Mouse (Mus musculus) midbrain, postnatal 0 days (tissue): ENCODE measurements around the gene Clk2. TPM values are rescaled to one million over a fixed set of nuclear protein-coding genes. Genes with fewer than 3 reads are reported as not detected.

Experiments used
- ATAC-seq: fragments of 200-750 bp; cut with Nextera tagmentation; 2 replicates; pipeline ENCODE4 v1.8.0; 2017; ENCODE audit warnings: moderate number of reproducible peaks, mild to moderate bottlenecking, moderate TSS enrichment, moderate library complexity; ENCODE audit not compliant: low FRiP score
- DNase-seq: peaks from one replicate; pipeline ENCODE4 v3.0.0-alpha.2; 2015; ENCODE audit warnings: low spot score
- H3K27ac ChIP-seq: fragments of 300-500 bp; sonication (generic); 2 replicates; pipeline ENCODE4 v1.5.1; 2014; ENCODE audit warnings: low read depth, mild to moderate bottlenecking, low read length, mixed read lengths
- H3K27me3 ChIP-seq: fragments of 300-500 bp; sonication (generic); 2 replicates; pipeline ENCODE4 v1.6.1; 2014; ENCODE audit warnings: low read length, control low read depth, mixed read lengths; ENCODE audit not compliant: insufficient read depth
- H3K36me3 ChIP-seq: fragments of 300-500 bp; sonication (generic); 2 replicates; pipeline ENCODE4 v1.6.1; 2014; ENCODE audit warnings: low read length, control low read depth, mixed read lengths; ENCODE audit not compliant: insufficient read depth
- H3K4me1 ChIP-seq: fragments of 300-500 bp; sonication (generic); 2 replicates; pipeline ENCODE4 v1.6.1; 2014; ENCODE audit warnings: mild to moderate bottlenecking, control low read depth, antibody characterized with exemption, low read length, mixed read lengths; ENCODE audit not compliant: insufficient read depth
- H3K4me2 ChIP-seq: fragments of 300-500 bp; sonication (generic); 2 replicates; pipeline ENCODE4 v1.6.1; 2014; ENCODE audit warnings: low read depth, mild to moderate bottlenecking, low read length, mixed read lengths; ENCODE audit not compliant: poor library complexity, severe bottlenecking
- H3K4me3 ChIP-seq: fragments of 300-500 bp; sonication (generic); 2 replicates; pipeline ENCODE4 v1.5.1; 2014; ENCODE audit warnings: low read depth, mild to moderate bottlenecking, low read length, moderate library complexity
- H3K9ac ChIP-seq: fragments of 300-500 bp; sonication (generic); replicated peaks from 2 replicates; pipeline ENCODE4 v1.6.1; 2014; ENCODE audit warnings: mild to moderate bottlenecking, low read length, moderate library complexity, mixed read lengths; ENCODE audit not compliant: poor library complexity, severe bottlenecking
- H3K9me3 ChIP-seq: fragments of 300-500 bp; sonication (generic); 2 replicates; pipeline ENCODE4 v1.6.1; 2016; ENCODE audit warnings: low read length, control low read depth
- CTCF ChIP-seq: IDR thresholded peaks from 2 replicates; pipeline ENCODE4 v1.5.1; 2016; ENCODE audit warnings: antibody characterized with exemption, mild to moderate bottlenecking
- WGBS: fragments of 180-500 bp; shearing (Covaris S2); extraction: QIAGEN DNeasy Blood & Tissue Kit; methylation state at CpG from one replicate; pipeline ENCODE4 v1.1.7; 2014; 5-methylcytosine and 5-hydroxymethylcytosine counted together
- polyA plus RNA-seq: library from polyadenylated mRNA; unstranded; fragments of >200 nt; fragmentation: Nextera tagmentation; extraction: Ambion mirVana; gene quantifications from 2 replicates; pipeline ENCODE4 v1.2.1, GENCODE M21; 2015
- total RNA-seq: library from RNA; depleted of rRNA; stranded (reverse); fragments of >200 nt; gene quantifications from 2 replicates; pipeline ENCODE4 v1.2.3, GENCODE M21; 2014

Gene Clk2
- total and polyA plus RNA-seq, 2 experiments from 2014 or later = 12.6 to 38.9 TPM

DNA sequence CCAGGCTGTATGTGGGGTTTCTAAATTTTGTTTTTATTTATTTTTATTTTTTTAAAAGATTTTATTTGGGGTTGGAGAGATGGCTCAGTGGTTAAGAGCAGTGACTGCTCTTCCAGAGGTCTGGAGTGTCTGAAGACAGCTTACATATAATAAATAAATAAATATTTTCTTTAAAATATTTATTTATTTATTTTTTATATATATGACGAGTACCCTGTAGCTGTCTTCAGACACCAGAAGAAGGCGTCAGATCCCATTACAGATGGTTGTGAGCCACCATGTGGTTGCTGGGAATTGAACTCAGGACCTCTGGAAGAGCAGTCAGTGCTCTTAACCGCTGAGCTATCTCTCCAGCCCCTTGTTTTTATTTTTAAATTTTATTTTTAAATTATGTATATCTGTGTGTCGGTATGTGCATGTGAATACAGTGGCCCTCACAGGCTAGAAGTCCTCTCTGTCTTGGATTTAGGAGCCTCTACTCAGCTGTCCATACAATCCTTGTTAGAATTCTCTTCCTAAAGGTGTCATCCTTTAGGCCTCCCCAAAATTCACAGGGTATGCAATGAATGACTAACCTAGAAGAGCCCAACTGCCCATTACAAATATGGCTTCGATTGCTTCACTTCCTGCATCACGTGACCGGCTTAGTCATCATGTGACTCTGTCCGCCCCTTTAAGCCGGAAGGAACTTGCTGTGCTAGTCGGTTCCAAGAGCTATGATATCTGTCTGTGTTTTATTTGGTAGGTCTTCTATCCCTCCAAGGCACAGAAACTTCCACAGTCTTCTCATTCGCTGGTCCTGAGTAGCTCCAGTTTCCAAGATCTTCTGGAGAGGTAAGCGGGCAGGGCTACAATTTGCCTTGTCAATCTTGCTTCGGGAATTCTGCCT lies 37.9 kb downstream of the Clk2 start, which contains the start of gene Gba:
Gene Gba (plus strand): TSS at position 676 of the 889 bp plus-strand sequence.
- no peak for TF ChIP-seq CTCF
- peaks cover 20% of the 10 kb centered on the region for H3K36me3 ChIP-seq
- peak; percentile 83 for ATAC-seq
- no peaks in the 10 kb centered on the region for H3K27me3 ChIP-seq
- peak; percentile 96 for DNase-seq
- peaks cover 4% of the 10 kb centered on the region; the same call in 1 of the 2 replicates for H3K4me1 ChIP-seq
- H3K9ac ChIP-seq = peak within 1 kb of the TSS; percentile 72
- H3K9me3 ChIP-seq = no peaks in the 10 kb centered on the region
- peak within 1 kb of the TSS; percentile 72 for H3K27ac ChIP-seq
- H3K4me3 ChIP-seq = peak within 1 kb of the TSS; percentile 50
- H3K4me2 ChIP-seq = peak within 1 kb of the TSS; percentile 74
- WGBS = 23% methylated on average over 13 of the region's 13 CpGs

DNA sequence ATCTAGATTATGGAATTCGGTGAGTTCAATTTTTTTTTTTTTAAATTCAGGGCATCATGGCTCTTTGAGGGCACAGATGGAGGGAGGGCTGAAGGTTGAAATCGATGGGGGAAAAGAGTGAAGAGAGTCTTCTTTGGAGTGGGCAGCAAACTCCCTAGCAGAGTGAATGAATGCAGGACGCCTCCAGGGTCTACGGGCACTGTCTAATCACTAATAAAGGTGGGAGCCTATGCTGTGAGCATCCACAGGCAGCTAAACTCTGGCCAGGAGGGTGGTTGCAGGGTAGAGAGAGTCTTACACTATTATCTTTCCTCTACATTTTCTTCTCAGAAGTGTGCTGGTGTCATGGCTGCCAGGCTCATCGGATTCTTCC lies 38.5 kb downstream of the Clk2 start:
- H3K4me1 ChIP-seq = peaks cover 4% of the 10 kb centered on the region; the same call in 1 of the 2 replicates
- DNase-seq (no peak), ATAC-seq (no peak; the same call in 1 of the 2 replicates)
- no peaks in the 10 kb centered on the region for H3K9me3 ChIP-seq
- H3K27ac ChIP-seq = peak overlapping the region; percentile 72
- peak overlapping the region; percentile 72 for H3K9ac ChIP-seq
- TF ChIP-seq CTCF = no peak
- peak overlapping the region; percentile 50 for H3K4me3 ChIP-seq
- H3K4me2 ChIP-seq = peak overlapping the region; percentile 74
- H3K36me3 ChIP-seq = peaks cover 26% of the 10 kb centered on the region
- WGBS = 47% methylated on average over 5 of the region's 5 CpGs
- H3K27me3 ChIP-seq = no peaks in the 10 kb centered on the region

DNA sequence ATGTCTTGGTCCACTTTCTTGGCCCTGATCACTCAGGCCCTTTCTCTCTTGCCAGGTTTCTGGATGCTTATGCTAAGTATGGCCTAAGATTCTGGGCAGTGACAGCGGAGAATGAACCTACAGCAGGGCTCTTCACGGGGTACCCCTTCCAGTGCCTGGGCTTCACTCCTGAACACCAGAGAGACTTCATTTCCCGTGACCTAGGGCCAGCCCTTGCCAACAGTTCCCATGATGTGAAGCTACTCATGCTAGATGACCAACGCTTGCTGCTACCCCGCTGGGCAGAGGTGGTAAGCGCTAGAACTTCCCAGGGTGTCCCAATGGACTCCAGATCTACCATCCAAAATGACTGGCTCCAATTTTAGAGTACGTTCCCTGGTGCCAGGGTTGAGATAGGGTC lies 41.5 kb downstream of the Clk2 start:
- no peak for TF ChIP-seq CTCF
- Histone ChIP-seq H3K27me3 (no peaks in the 10 kb centered on the region), H3K4me2 (no peak overlapping the region), H3K27ac (no peak overlapping the region), H3K36me3 (peaks cover 47% of the 10 kb centered on the region), H3K9ac (no peak overlapping the region), H3K4me1 (peaks cover 4% of the 10 kb centered on the region; the same call in 1 of the 2 replicates), H3K4me3 (no peak overlapping the region), H3K9me3 (no peaks in the 10 kb centered on the region)
- ATAC-seq (no peak), DNase-seq (no peak)
- 94% methylated on average over 7 of the region's 7 CpGs for WGBS

DNA sequence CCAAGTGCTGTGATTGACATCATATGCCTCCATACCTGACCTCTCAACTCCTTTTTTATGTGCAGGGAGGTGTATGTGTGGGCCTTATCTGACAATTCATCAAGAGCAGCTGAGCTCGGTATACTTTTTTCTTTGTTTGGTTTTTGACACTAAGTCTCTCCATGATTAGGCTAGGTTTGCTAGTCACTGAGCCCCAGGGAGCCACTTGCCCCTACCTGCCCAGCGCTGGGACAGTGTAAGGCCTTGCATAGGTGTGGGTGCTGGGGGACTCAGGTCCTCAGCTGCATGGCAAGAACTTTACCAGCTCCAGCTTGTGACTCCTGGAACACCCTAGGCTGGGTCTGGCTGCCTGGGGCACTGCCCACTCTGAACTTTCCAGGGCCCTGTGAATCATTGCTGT lies 42.1 kb downstream of the Clk2 start:
- peaks cover 4% of the 10 kb centered on the region; the same call in 1 of the 2 replicates for H3K4me1 ChIP-seq
- no peak for TF ChIP-seq CTCF
- no peak overlapping the region for H3K4me3 ChIP-seq
- ATAC-seq = no peak
- H3K36me3 ChIP-seq = peaks cover 49% of the 10 kb centered on the region
- H3K27me3 ChIP-seq = no peaks in the 10 kb centered on the region
- H3K9me3 ChIP-seq = no peaks in the 10 kb centered on the region
- H3K9ac ChIP-seq = no peak overlapping the region
- DNase-seq = no peak
- no peak overlapping the region for H3K4me2 ChIP-seq
- no peak overlapping the region for H3K27ac ChIP-seq
- 89% methylated on average over 2 of the region's 2 CpGs for WGBS

DNA sequence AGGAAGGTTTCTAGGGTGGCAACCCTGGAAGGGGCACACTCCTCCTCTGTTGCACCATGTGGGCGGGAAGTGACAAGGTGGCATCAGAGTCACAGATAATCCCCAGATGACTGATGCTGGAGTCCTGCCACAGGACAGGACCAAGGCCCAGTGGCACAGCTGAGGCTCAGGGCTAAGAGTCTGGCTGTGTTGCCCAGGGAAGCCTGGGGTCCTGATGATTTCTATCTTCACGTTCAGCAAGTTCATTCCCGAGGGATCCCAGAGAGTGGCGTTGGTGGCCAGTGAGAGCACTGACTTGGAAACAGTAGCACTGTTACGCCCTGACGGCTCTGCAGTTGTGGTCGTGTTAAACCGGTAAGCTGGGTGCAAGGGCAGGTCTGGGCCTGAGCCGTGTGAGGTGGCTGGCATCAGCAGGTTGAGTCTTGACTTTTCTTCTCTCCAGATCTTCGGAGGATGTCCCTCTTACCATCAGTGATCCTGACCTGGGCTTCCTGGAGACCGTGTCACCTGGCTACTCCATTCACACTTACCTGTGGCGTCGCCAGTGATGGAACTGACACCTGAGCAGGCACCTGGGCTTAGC lies 43.6 kb downstream of the Clk2 start:
- DNase-seq (no peak), ATAC-seq (no peak)
- no peaks in the 10 kb centered on the region for H3K27me3 ChIP-seq
- H3K27ac ChIP-seq = no peak overlapping the region
- 92% methylated on average over 13 of the region's 13 CpGs for WGBS
- H3K9me3 ChIP-seq = no peaks in the 10 kb centered on the region
- H3K4me2 ChIP-seq = no peak overlapping the region
- no peak for TF ChIP-seq CTCF
- peaks cover 6% of the 10 kb centered on the region; the same call in 1 of the 2 replicates for H3K4me1 ChIP-seq
- H3K36me3 ChIP-seq = peaks cover 49% of the 10 kb centered on the region
- H3K9ac ChIP-seq = no peak overlapping the region
- no peak overlapping the region for H3K4me3 ChIP-seq

DNA sequence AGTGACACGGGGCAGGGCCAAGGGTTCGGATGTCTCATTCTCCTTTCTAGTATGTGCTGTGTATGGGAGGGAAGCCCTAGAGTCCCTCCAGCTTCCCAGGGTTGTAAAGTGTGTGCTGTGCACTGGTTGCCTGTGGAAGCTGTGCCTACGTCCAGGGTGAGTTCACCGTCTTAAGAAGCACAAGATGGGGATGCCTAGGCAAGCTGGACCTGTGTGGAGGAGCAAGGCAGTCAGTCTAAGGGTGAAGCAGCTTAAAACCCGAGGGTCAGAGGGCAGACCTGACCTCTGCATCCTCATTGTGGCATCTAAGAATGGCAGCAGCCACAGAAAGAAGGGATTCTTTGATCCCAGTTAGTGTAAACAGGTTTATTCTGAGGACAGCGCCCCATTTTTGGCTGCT lies 44.1 kb downstream of the Clk2 start:
- no peak for TF ChIP-seq CTCF
- no peak overlapping the region for H3K4me2 ChIP-seq
- 87% methylated on average over 6 of the region's 6 CpGs for WGBS

More for the DNA sequence above, 44.1 kb downstream of the Clk2 start:
- no peak overlapping the region for H3K27ac ChIP-seq
- no peak for DNase-seq
- no peak overlapping the region for H3K4me3 ChIP-seq
- H3K9ac ChIP-seq = no peak overlapping the region
- no peak for ATAC-seq
- no peaks in the 10 kb centered on the region for H3K27me3 ChIP-seq
- H3K36me3 ChIP-seq = peaks cover 49% of the 10 kb centered on the region
- H3K9me3 ChIP-seq = no peaks in the 10 kb centered on the region
- 0 out of 2 replicates have a peak, but pooled peaks cover 3% of the 10 kb centered on the region for H3K4me1 ChIP-seq
